Mouse (Mus musculus) hindbrain, embryonic 11.5 days (tissue): ENCODE data around the gene Endog. TPM values are rescaled to one million over a fixed set of nuclear protein-coding genes. Genes with fewer than 3 reads are reported as not detected.

ENCODE experiments used
- ATAC-seq: fragments of 200-750 bp; cut with Nextera tagmentation; 2 replicates; pipeline ENCODE4 v1.8.0; 2017; ENCODE audit warnings: mild to moderate bottlenecking, moderate TSS enrichment, moderate library complexity; ENCODE audit not compliant: low FRiP score
- DNase-seq: peaks from one replicate; pipeline ENCODE4 v3.0.0-alpha.2; 2015; ENCODE audit warnings: low spot score
- H3K27ac ChIP-seq: fragments of 300-500 bp; sonication (generic); 2 replicates; pipeline ENCODE4 v1.5.1; 2014; ENCODE audit warnings: mild to moderate bottlenecking, low read depth, low read length
- H3K27me3 ChIP-seq: fragments of 300-500 bp; sonication (generic); 2 replicates; pipeline ENCODE4 v1.6.1; 2014; ENCODE audit warnings: mild to moderate bottlenecking, low read length, moderate library complexity, mixed read lengths; ENCODE audit not compliant: control insufficient read depth, insufficient read depth
- H3K36me3 ChIP-seq: fragments of 300-500 bp; sonication (generic); 2 replicates; pipeline ENCODE4 v1.6.1; 2014; ENCODE audit warnings: mild to moderate bottlenecking, low read length, moderate library complexity, mixed read lengths; ENCODE audit not compliant: control insufficient read depth, insufficient read depth
- H3K4me1 ChIP-seq: fragments of 300-500 bp; sonication (generic); replicated peaks from 2 replicates; pipeline ENCODE4 v1.6.1; 2014; ENCODE audit warnings: low read length, mixed read lengths; ENCODE audit not compliant: control insufficient read depth, insufficient read depth
- H3K4me2 ChIP-seq: fragments of 300-500 bp; sonication (generic); replicated peaks from 2 replicates; pipeline ENCODE4 v1.6.1; 2014; ENCODE audit warnings: mild to moderate bottlenecking, low read depth, low read length
- H3K4me3 ChIP-seq: fragments of 300-500 bp; sonication (generic); 2 replicates; pipeline ENCODE4 v1.5.1; 2014; ENCODE audit warnings: low read depth, low read length
- H3K9ac ChIP-seq: fragments of 300-500 bp; sonication (generic); 2 replicates; pipeline ENCODE4 v1.6.1; 2014; ENCODE audit warnings: low read depth, low read length
- H3K9me3 ChIP-seq: fragments of 300-500 bp; sonication (generic); 2 replicates; pipeline ENCODE4 v1.6.1; 2016; ENCODE audit warnings: low read length; ENCODE audit not compliant: control insufficient read depth
- WGBS: fragments of 180-500 bp; shearing (Covaris S2); extraction: QIAGEN DNeasy Blood & Tissue Kit; methylation state at CpG from one replicate; pipeline ENCODE4 v1.1.7; 2014; 5-methylcytosine and 5-hydroxymethylcytosine counted together
- polyA plus RNA-seq: library from polyadenylated mRNA; unstranded; fragments of >200 nt; fragmentation: Nextera tagmentation; extraction: Ambion mirVana; gene quantifications from 2 replicates; pipeline ENCODE4 v1.2.1, GENCODE M21; 2014

Endog gene
- polyA plus RNA-seq, 1 experiment from 2014 or later, result 15.3 TPM

DNA sequence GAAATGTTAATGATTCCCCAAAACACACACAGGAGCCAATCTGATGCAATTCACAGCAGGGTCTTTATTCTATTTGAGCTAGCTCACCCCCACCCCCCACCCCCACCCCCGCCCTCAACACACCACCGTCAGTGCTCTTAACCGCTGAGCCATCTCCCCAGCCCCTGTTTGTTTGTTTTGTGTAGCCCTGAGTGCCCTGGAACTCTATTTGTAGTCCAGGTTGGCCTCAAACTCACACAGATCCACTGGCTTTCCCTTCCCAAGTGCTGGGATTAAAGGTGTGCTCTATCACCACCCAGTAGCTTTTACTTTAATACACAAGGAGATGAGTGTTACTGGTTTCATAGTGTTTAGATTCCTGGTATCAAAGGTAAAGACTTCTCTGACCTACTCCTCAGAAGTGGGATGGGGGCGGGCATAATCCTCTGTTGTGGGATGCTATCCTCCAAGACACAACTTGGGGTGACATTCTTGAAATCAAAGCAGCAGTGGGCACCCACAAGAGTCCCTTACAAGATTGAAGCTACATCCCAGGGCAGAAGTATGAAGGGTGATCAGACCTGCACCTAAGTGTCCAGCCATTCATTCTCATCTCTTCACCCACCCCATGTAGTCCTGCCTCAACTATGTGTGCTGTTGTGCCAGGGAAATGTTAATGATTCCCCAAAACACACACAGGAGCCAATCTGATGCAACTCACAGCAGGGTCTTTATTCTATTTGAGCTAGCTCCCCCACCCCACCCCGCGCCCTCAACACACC lies 40.3 kb downstream of the Endog start:
- DNase-seq (no peak), ATAC-seq (no peak)
- Histone ChIP-seq H3K4me3 (no peak overlapping the region), H3K9ac (no peak overlapping the region), H3K9me3 (no peaks in the 10 kb centered on the region), H3K27ac (no peak overlapping the region), H3K4me1 (no peaks in the 10 kb centered on the region), H3K27me3 (no peaks in the 10 kb centered on the region), H3K36me3 (no peaks in the 10 kb centered on the region), H3K4me2 (no peak overlapping the region)
- WGBS, result 79% methylated on average over 6 of the region's 6 CpGs

DNA sequence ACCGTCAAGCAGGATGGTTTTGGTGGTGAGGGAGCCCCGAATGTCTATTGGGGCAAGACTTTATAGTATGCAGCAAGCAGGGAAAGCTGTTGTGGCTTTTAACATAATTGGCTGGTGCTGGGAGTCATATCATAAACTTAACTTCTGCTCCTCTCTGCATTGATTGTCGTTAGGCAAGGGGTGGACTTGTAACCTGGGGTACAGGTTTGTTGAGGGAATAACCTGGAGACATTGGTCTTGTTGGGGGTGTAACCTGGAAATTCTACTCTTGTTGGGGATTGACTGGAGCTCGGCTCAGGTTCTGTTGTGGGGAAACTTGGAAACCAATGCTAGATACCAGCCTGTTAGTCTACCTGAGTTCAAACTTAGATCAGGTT lies 40.9 kb downstream of the Endog start:
- no peak overlapping the region for H3K27ac ChIP-seq
- ATAC-seq (no peak), DNase-seq (no peak)
- H3K27me3 ChIP-seq, result no peaks in the 10 kb centered on the region
- H3K4me2 ChIP-seq, result no peak overlapping the region
- H3K9ac ChIP-seq, result no peak overlapping the region
- no peak overlapping the region for H3K4me3 ChIP-seq
- H3K4me1 ChIP-seq, result no peaks in the 10 kb centered on the region
- H3K36me3 ChIP-seq, result no peaks in the 10 kb centered on the region
- no peaks in the 10 kb centered on the region for H3K9me3 ChIP-seq
- 75% methylated on average over 4 of the region's 4 CpGs for WGBS

DNA sequence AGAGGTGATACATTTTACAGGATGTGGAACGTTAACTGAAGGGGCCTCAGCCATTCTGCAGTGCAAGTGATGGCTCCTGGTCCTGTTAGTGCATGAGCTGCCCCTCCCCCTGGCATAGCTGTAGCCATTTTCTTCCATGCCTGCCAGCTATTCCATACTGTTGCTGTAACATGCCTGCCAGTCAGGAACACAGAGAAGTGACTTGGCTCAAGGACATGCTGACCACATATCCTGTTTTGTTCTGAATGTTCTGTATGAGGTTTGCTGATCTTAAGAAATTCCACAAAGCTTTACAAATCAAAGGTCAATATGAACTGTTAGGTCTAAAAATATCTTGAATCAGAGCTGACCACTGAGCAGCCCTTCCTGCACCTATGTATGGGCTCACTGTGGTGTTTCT lies 41.7 kb downstream of the Endog start:
- 71% methylated on average over 1 of the region's 1 CpGs for WGBS

GRCm38 (mm10) chr2:30214745-30215144 lies 43.5 kb downstream of the Endog start:
- no peaks in the 10 kb centered on the region for H3K27me3 ChIP-seq
- no peaks in the 10 kb centered on the region for H3K4me1 ChIP-seq
- no peak overlapping the region for H3K27ac ChIP-seq
- DNase-seq (no peak), ATAC-seq (no peak)
- H3K36me3 ChIP-seq, result no peaks in the 10 kb centered on the region
- WGBS, result 86% methylated on average over 3 of the region's 3 CpGs
- H3K4me2 ChIP-seq, result no peak overlapping the region
- no peak overlapping the region for H3K9ac ChIP-seq
- no peak overlapping the region for H3K4me3 ChIP-seq
- H3K9me3 ChIP-seq, result no peaks in the 10 kb centered on the region

More for the DNA sequence above, 41.7 kb downstream of the Endog start:
- Histone ChIP-seq H3K4me1 (no peaks in the 10 kb centered on the region), H3K4me3 (no peak overlapping the region), H3K4me2 (no peak overlapping the region), H3K9ac (no peak overlapping the region), H3K36me3 (no peaks in the 10 kb centered on the region), H3K27me3 (no peaks in the 10 kb centered on the region), H3K9me3 (no peaks in the 10 kb centered on the region), H3K27ac (no peak overlapping the region)
- DNase-seq (no peak), ATAC-seq (no peak)

GRCm38 (mm10) chr2:30215493-30215892 lies 44.2 kb downstream of the Endog start:
- no peaks in the 10 kb centered on the region for H3K27me3 ChIP-seq

DNA sequence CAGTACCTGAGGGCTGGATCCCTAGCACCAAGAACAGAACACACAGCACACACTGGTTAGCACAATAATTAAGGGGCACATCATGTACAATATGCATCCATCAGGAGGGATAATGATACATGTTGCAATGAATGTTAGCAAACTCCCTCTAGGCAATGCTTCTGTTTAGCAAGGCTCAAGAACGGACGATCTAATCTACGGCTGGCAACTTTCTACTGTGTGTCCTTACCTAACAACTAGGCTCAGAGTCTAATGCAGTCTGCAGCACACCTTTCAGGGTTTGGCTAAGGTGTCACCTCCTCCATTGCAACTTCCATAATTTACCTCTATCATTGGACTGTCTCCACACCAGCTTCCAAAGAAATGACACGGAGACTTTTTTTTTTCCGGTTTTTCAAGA lies 45.0 kb downstream of the Endog start:
- Histone ChIP-seq H3K4me1 (no peaks in the 10 kb centered on the region), H3K4me2 (no peak overlapping the region), H3K27ac (no peak overlapping the region), H3K9ac (no peak overlapping the region), H3K9me3 (no peaks in the 10 kb centered on the region), H3K4me3 (no peak overlapping the region), H3K36me3 (no peaks in the 10 kb centered on the region), H3K27me3 (no peaks in the 10 kb centered on the region)
- DNase-seq, result no peak
- ATAC-seq, result no peak
- 97% methylated on average over 5 of the region's 5 CpGs for WGBS

More at GRCm38 (mm10) chr2:30215493-30215892, 44.2 kb downstream of the Endog start:
- DNase-seq, result no peak
- Histone ChIP-seq H3K4me3 (no peak overlapping the region), H3K36me3 (no peaks in the 10 kb centered on the region), H3K27ac (no peak overlapping the region), H3K4me1 (no peaks in the 10 kb centered on the region), H3K9me3 (no peaks in the 10 kb centered on the region), H3K9ac (no peak overlapping the region), H3K4me2 (no peak overlapping the region)
- no peak for ATAC-seq
- WGBS, result 80% methylated on average over 6 of the region's 6 CpGs

Other genes starting within 250 kb of the Endog start
- 55.7 and 57.4 TPM in 2 replicates for gene Gle1, start 236.1 kb upstream of the Endog start, polyA plus RNA-seq
- gene Sptan1, start 205.9 kb upstream of the Endog start, polyA plus RNA-seq, result 172 and 192 TPM in 2 replicates
- gene Wdr34, start 122.6 kb upstream of the Endog start, polyA plus RNA-seq, result 30.1 and 33.9 TPM in 2 replicates
- gene Set, start 114.1 kb upstream of the Endog start, polyA plus RNA-seq, result 688 and 696 TPM in 2 replicates
- gene Pkn3, start 93.8 kb upstream of the Endog start, polyA plus RNA-seq, result 4.5 and 5.2 TPM in 2 replicates
- 27.4 and 32.2 TPM in 2 replicates for gene Zdhhc12, start 77.8 kb upstream of the Endog start, polyA plus RNA-seq
- gene Zer1, start 46.9 kb upstream of the Endog start, polyA plus RNA-seq, result 6.5 and 9.3 TPM in 2 replicates
- gene Tbc1d13, start 37.7 kb upstream of the Endog start, polyA plus RNA-seq, result 16.3 and 20.6 TPM in 2 replicates
- gene Spout1, start 7.0 kb downstream of the Endog start, polyA plus RNA-seq, result 62.1 and 65.9 TPM in 2 replicates
- gene Kyat1, start 34.4 kb downstream of the Endog start, polyA plus RNA-seq, result 9.4 and 10.0 TPM in 2 replicates
- gene Lrrc8a, start 66.2 kb downstream of the Endog start, polyA plus RNA-seq, result 47.6 and 55.9 TPM in 2 replicates
- gene Gm28035, start 69.1 kb downstream of the Endog start, polyA plus RNA-seq, result 0.06 and 0.07 TPM in 2 replicates
- 4.2 and 5.6 TPM in 2 replicates for gene Phyhd1, start 94.7 kb downstream of the Endog start, polyA plus RNA-seq
- gene Gm28038, start 109.5 kb downstream of the Endog start, polyA plus RNA-seq, result not detected in 2 replicates
- 24.0 and 24.1 TPM in 2 replicates for gene Dolk, start 114.8 kb downstream of the Endog start, polyA plus RNA-seq
- 44.5 and 49.9 TPM in 2 replicates for gene Nup188, start 114.9 kb downstream of the Endog start, polyA plus RNA-seq
- gene Sh3glb2, start 187.8 kb downstream of the Endog start, polyA plus RNA-seq, result 42.6 and 48.5 TPM in 2 replicates
- 13.9 and 18.6 TPM in 2 replicates for gene Miga2, start 192.7 kb downstream of the Endog start, polyA plus RNA-seq
- 41.9 and 44.5 TPM in 2 replicates for gene Dolpp1, start 220.8 kb downstream of the Endog start, polyA plus RNA-seq
- 21.5 and 27.5 TPM in 2 replicates for gene Crat, start 244.3 kb downstream of the Endog start, polyA plus RNA-seq
- 55.4 and 62.8 TPM in 2 replicates for gene Ptpa, start 244.5 kb downstream of the Endog start, polyA plus RNA-seq